Mouse (Mus musculus) stomach, postnatal 0 days (tissue): ENCODE measurements around the gene Mapk8ip1.

Experiments
- CTCF ChIP-seq: IDR thresholded peaks from 2 replicates; pipeline ENCODE4 v1.5.1; 2016; ENCODE audit warnings: antibody characterized with exemption, low read depth, mild to moderate bottlenecking, moderate library complexity
- EP300 ChIP-seq: optimal IDR thresholded peaks from 2 replicates; pipeline ENCODE3; 2016; ENCODE audit warnings: antibody characterized with exemption

DNA sequence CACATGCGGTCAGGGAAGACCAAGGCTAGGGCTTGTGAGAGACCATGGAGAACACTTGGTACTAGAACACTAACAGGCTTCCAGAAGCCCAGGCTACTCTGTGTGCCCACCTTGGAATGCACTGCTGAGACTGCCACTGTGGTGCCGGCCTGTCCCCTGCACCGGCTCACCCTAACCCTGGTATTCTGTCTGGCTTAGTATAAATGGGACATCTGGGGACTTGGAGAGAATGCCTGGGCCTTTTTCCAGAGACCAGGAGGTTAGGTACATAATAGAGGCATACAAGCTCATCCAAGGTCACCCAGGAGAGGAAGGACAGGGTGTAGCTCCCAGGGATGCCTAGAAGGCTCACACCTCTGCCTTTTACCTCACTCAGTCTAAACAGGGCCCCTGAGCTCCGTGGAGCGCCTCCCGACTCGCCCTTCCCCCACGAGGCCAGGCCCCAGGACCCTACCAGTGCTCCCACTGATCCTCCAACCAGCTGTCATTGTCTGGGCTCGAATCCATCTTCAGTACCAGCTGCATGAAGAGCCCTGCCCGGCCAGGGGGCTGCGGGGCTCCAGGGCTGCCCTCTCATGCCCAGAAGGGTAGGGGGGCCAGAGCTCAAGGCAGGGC lies 9.3 kb downstream of the Mapk8ip1 start:
- TF ChIP-seq CTCF (no peak), EP300 (no peak)
